Mouse (Mus musculus) heart, embryonic 10.5 days (tissue): ENCODE results near the gene Bdh1. TPM values are rescaled to one million over a fixed set of nuclear protein-coding genes. Genes with fewer than 3 reads are reported as not detected.

Source experiments
- DNase-seq: peaks from one replicate; pipeline ENCODE4 v3.0.0-alpha.2; 2017; ENCODE audit warnings: low spot score
- H3K27ac ChIP-seq: fragments of 300-500 bp; sonication (generic); 2 replicates; pipeline ENCODE4 v1.5.1; 2016; ENCODE audit warnings: mild to moderate bottlenecking
- H3K27me3 ChIP-seq: fragments of 300-500 bp; sonication (generic); 2 replicates; pipeline ENCODE4 v1.6.1; 2016; ENCODE audit warnings: mild to moderate bottlenecking; ENCODE audit not compliant: poor library complexity, insufficient read depth, severe bottlenecking
- H3K36me3 ChIP-seq: fragments of 300-500 bp; sonication (generic); 2 replicates; pipeline ENCODE4 v1.6.1; 2016; ENCODE audit warnings: mild to moderate bottlenecking, moderate library complexity
- H3K4me1 ChIP-seq: fragments of 300-500 bp; sonication (generic); 2 replicates; pipeline ENCODE4 v1.6.1; 2016; ENCODE audit warnings: mild to moderate bottlenecking
- H3K4me3 ChIP-seq: fragments of 300-500 bp; sonication (generic); 2 replicates; pipeline ENCODE4 v1.5.1; 2016; ENCODE audit warnings: mild to moderate bottlenecking, moderate library complexity
- H3K9me3 ChIP-seq: fragments of 300-500 bp; sonication (generic); 2 replicates; pipeline ENCODE4 v1.6.1; 2016; ENCODE audit warnings: mild to moderate bottlenecking, moderate library complexity
- WGBS: fragments of 180-500 bp; shearing (Covaris S2); methylation state at CpG from one replicate; pipeline ENCODE4 v1.1.7; 2016; 5-methylcytosine and 5-hydroxymethylcytosine counted together
- polyA plus RNA-seq: library from polyadenylated mRNA; unstranded; fragments of >200 nt; fragmentation: Nextera tagmentation; extraction: Ambion mirVana; gene quantifications from 2 replicates; pipeline ENCODE4 v1.2.1, GENCODE M21; 2016

Bdh1 gene
- polyA plus RNA-seq, 1 experiment from 2014 or later, result 10.7 TPM

- Histone ChIP-seq H3K4me1 (no peaks in the 10 kb centered on the region), H3K36me3 (no peaks in the 10 kb centered on the region), H3K27me3 (no peaks in the 10 kb centered on the region), H3K9me3 (no peaks in the 10 kb centered on the region), H3K4me3 (no peak overlapping the region), H3K27ac (no peak overlapping the region)
- peak; percentile 66 for DNase-seq
- 52% methylated on average over 9 of the region's 9 CpGs for WGBS
Measured at GRCm38 (mm10) chr16:31415885-31416450, 6.1 kb upstream of the Bdh1 start.

- H3K4me3 ChIP-seq, result no peak overlapping the region
- WGBS, result 62% methylated on average over 3 of the region's 3 CpGs
- H3K4me1 ChIP-seq, result no peaks in the 10 kb centered on the region
- H3K27ac ChIP-seq, result no peak overlapping the region
- H3K27me3 ChIP-seq, result no peaks in the 10 kb centered on the region
- H3K9me3 ChIP-seq, result no peaks in the 10 kb centered on the region
- DNase-seq, result no peak
- H3K36me3 ChIP-seq, result no peaks in the 10 kb centered on the region
Measured at GRCm38 (mm10) chr16:31418704-31419103, 3.4 kb upstream of the Bdh1 start.

GRCm38 (mm10) chr16:31419457-31419856 lies 2.6 kb upstream of the Bdh1 start:
- no peaks in the 10 kb centered on the region for H3K27me3 ChIP-seq
- no peaks in the 10 kb centered on the region for H3K9me3 ChIP-seq
- WGBS, result 57% methylated on average over 5 of the region's 5 CpGs
- H3K27ac ChIP-seq, result no peak overlapping the region
- H3K36me3 ChIP-seq, result no peaks in the 10 kb centered on the region
- no peaks in the 10 kb centered on the region for H3K4me1 ChIP-seq
- H3K4me3 ChIP-seq, result no peak overlapping the region
- no peak for DNase-seq

GRCm38 (mm10) chr16:31422722-31423121 lies 642 bp downstream of the Bdh1 start:
- no peaks in the 10 kb centered on the region for H3K4me1 ChIP-seq
- no peak overlapping the region for H3K4me3 ChIP-seq
- no peak for DNase-seq
- 53% methylated on average over 1 of the region's 1 CpGs for WGBS
- peaks cover 14% of the 10 kb centered on the region for H3K27me3 ChIP-seq
- no peaks in the 10 kb centered on the region for H3K36me3 ChIP-seq
- no peaks in the 10 kb centered on the region for H3K9me3 ChIP-seq
- no peak overlapping the region for H3K27ac ChIP-seq

GRCm38 (mm10) chr16:31423368-31423767 lies 1.3 kb downstream of the Bdh1 start:
- WGBS, result 85% methylated on average over 4 of the region's 4 CpGs
- Histone ChIP-seq H3K4me3 (no peak overlapping the region), H3K9me3 (no peaks in the 10 kb centered on the region), H3K27ac (no peak overlapping the region), H3K27me3 (peaks cover 20% of the 10 kb centered on the region), H3K36me3 (no peaks in the 10 kb centered on the region), H3K4me1 (peaks cover 1% of the 10 kb centered on the region; the same call in 1 of the 2 replicates)
- DNase-seq, result no peak

- WGBS, result 81% methylated on average over 4 of the region's 4 CpGs
- peaks cover 26% of the 10 kb centered on the region for H3K27me3 ChIP-seq
Measured at GRCm38 (mm10) chr16:31424416-31425187, 2.5 kb downstream of the Bdh1 start.

GRCm38 (mm10) chr16:31425508-31425907 lies 3.4 kb downstream of the Bdh1 start:
- H3K27ac ChIP-seq, result no peak overlapping the region
- H3K9me3 ChIP-seq, result no peaks in the 10 kb centered on the region
- peaks cover 19% of the 10 kb centered on the region for H3K4me1 ChIP-seq
- no peak overlapping the region for H3K4me3 ChIP-seq
- H3K27me3 ChIP-seq, result peaks cover 26% of the 10 kb centered on the region
- WGBS, result 4% methylated on average over 4 of the region's 4 CpGs
- H3K36me3 ChIP-seq, result no peaks in the 10 kb centered on the region
- no peak for DNase-seq

More at GRCm38 (mm10) chr16:31424416-31425187, 2.5 kb downstream of the Bdh1 start:
- no peak for DNase-seq
- peaks cover 13% of the 10 kb centered on the region for H3K4me1 ChIP-seq
- no peaks in the 10 kb centered on the region for H3K36me3 ChIP-seq
- no peak overlapping the region for H3K27ac ChIP-seq
- H3K9me3 ChIP-seq, result no peaks in the 10 kb centered on the region
- no peak overlapping the region for H3K4me3 ChIP-seq

- peaks cover 19% of the 10 kb centered on the region for H3K4me1 ChIP-seq
- 68% methylated on average over 6 of the region's 6 CpGs for WGBS
- H3K9me3 ChIP-seq, result no peaks in the 10 kb centered on the region
- no peak overlapping the region for H3K4me3 ChIP-seq
- DNase-seq, result no peak
- H3K27ac ChIP-seq, result no peak overlapping the region
- no peaks in the 10 kb centered on the region for H3K36me3 ChIP-seq
- H3K27me3 ChIP-seq, result peaks cover 33% of the 10 kb centered on the region
Measured at GRCm38 (mm10) chr16:31426496-31427126, 4.5 kb downstream of the Bdh1 start.

GRCm38 (mm10) chr16:31428335-31428674 lies 6.2 kb downstream of the Bdh1 start:
- DNase-seq, result no peak
- H3K9me3 ChIP-seq, result no peaks in the 10 kb centered on the region
- H3K4me3 ChIP-seq, result peak overlapping the region; percentile 65
- H3K27ac ChIP-seq, result peak overlapping the region; percentile 60
- no peaks in the 10 kb centered on the region for H3K36me3 ChIP-seq
- 4% methylated on average over 11 of the region's 11 CpGs for WGBS
- peaks cover 37% of the 10 kb centered on the region for H3K27me3 ChIP-seq
- peaks cover 25% of the 10 kb centered on the region for H3K4me1 ChIP-seq

GRCm38 (mm10) chr16:31428675-31429470 lies 6.8 kb downstream of the Bdh1 start:
- Histone ChIP-seq H3K4me3 (peak overlapping the region; percentile 65), H3K27ac (peak overlapping the region; percentile 60), H3K9me3 (no peaks in the 10 kb centered on the region), H3K36me3 (no peaks in the 10 kb centered on the region), H3K4me1 (peaks cover 25% of the 10 kb centered on the region), H3K27me3 (peaks cover 37% of the 10 kb centered on the region)
- WGBS, result under 1% methylated on average over 65 of the region's 65 CpGs
- DNase-seq, result peak; percentile 81

- peak; percentile 97 for DNase-seq
- Histone ChIP-seq H3K4me3 (peak overlapping the region; percentile 65), H3K36me3 (no peaks in the 10 kb centered on the region), H3K9me3 (no peaks in the 10 kb centered on the region), H3K27ac (peak overlapping the region; percentile 60), H3K27me3 (peaks cover 37% of the 10 kb centered on the region), H3K4me1 (peaks cover 25% of the 10 kb centered on the region)
- WGBS, result under 1% methylated on average over 49 of the region's 49 CpGs
Measured at GRCm38 (mm10) chr16:31429471-31430155, 7.5 kb downstream of the Bdh1 start.

GRCm38 (mm10) chr16:31433466-31434110 lies 11.5 kb downstream of the Bdh1 start:
- Histone ChIP-seq H3K4me1 (peaks cover 22% of the 10 kb centered on the region), H3K27me3 (peaks cover 14% of the 10 kb centered on the region), H3K4me3 (no peak overlapping the region), H3K36me3 (no peaks in the 10 kb centered on the region; the same call in 1 of the 2 replicates), H3K27ac (no peak overlapping the region), H3K9me3 (no peaks in the 10 kb centered on the region)
- WGBS, result 81% methylated on average over 12 of the region's 12 CpGs
- DNase-seq, result no peak
